Mouse (Mus musculus) kidney, adult 2 months (tissue): ENCODE measurements at regions not wholly inside any gene's neighbourhood (a gene's known extent, or its start where the extent isn't known, plus 50 kb on each side); places are given as distances from the start of the nearest gene placed in this dataset.

Experiments used
- DNase-seq: peaks from one replicate; pipeline ENCODE4 v3.0.0; 2021
- H3K27ac ChIP-seq: fragments of 200-500 bp; 2 replicates; pipeline ENCODE4 v1.5.1; 2012; ENCODE audit warnings: low read depth, low read length, control low read depth, inconsistent platforms; ENCODE audit not compliant: insufficient read depth
- H3K27me3 ChIP-seq: fragments of 200-500 bp; replicated peaks from 2 replicates; pipeline ENCODE4 v1.6.1; 2012; ENCODE audit warnings: mild to moderate bottlenecking, moderate library complexity, low read length, inconsistent platforms; ENCODE audit not compliant: control insufficient read depth, insufficient read depth
- H3K36me3 ChIP-seq: fragments of 200-500 bp; 2 replicates; pipeline ENCODE4 v1.6.1; 2012; ENCODE audit warnings: mild to moderate bottlenecking, moderate library complexity, low read length, inconsistent platforms; ENCODE audit not compliant: control insufficient read depth, insufficient read depth
- H3K4me1 ChIP-seq: fragments of 200-500 bp; 2 replicates; pipeline ENCODE4 v1.6.1; 2011; ENCODE audit warnings: low read length; ENCODE audit not compliant: control insufficient read depth, insufficient read depth
- H3K4me3 ChIP-seq: fragments of 200-500 bp; 2 replicates; pipeline ENCODE4 v1.5.1; 2011; ENCODE audit warnings: mild to moderate bottlenecking, low read depth, low read length, control low read depth; ENCODE audit not compliant: insufficient read depth
- CTCF ChIP-seq: fragments of 200-500 bp; conservative IDR thresholded peaks from 2 replicates; pipeline ENCODE4 v1.5.1; 2011; ENCODE audit warnings: low read depth, mild to moderate bottlenecking, control low read depth, low read length, moderate library complexity, mixed read lengths; ENCODE audit not compliant: insufficient read depth, insufficient read length
- POLR2A ChIP-seq: fragments of 200-500 bp; IDR thresholded peaks from one replicate; pipeline ENCODE4 v1.6.1; 2011; ENCODE audit warnings: low read depth, low read length, control low read depth
- WGBS: fragments of 180-500 bp; shearing (Covaris S2); methylation state at CpG from one replicate; pipeline ENCODE4 v1.1.7; 2018; 5-methylcytosine and 5-hydroxymethylcytosine counted together

- TF ChIP-seq CTCF, result no peak
- no peak for TF ChIP-seq POLR2A
- H3K36me3 ChIP-seq, result no peaks in the 10 kb centered on the region
- no peak overlapping the region for H3K27ac ChIP-seq
- no peaks in the 10 kb centered on the region for H3K27me3 ChIP-seq
- H3K4me3 ChIP-seq, result no peak overlapping the region
- no peaks in the 10 kb centered on the region for H3K4me1 ChIP-seq
- no peak for DNase-seq
- WGBS, result 34% methylated on average over 11 of the region's 11 CpGs
Observed at GRCm38 (mm10) chr4:22095257-22096031, 164.3 kb downstream of the Faxc start.

- H3K4me1 ChIP-seq, result no peaks in the 10 kb centered on the region
- TF ChIP-seq CTCF (no peak), POLR2A (no peak)
- H3K4me3 ChIP-seq, result no peak overlapping the region
- 87% methylated on average over 9 of the region's 9 CpGs for WGBS
- no peak for DNase-seq
- no peaks in the 10 kb centered on the region for H3K27me3 ChIP-seq
- no peaks in the 10 kb centered on the region for H3K36me3 ChIP-seq
- no peak overlapping the region for H3K27ac ChIP-seq
Observed at GRCm38 (mm10) chr4:22098605-22099004, 167.5 kb downstream of the Faxc start.

GRCm38 (mm10) chr4:22102478-22102877 is 171.3 kb downstream of the Faxc start:
- Histone ChIP-seq H3K36me3 (no peaks in the 10 kb centered on the region), H3K27me3 (no peaks in the 10 kb centered on the region), H3K4me1 (no peaks in the 10 kb centered on the region), H3K27ac (no peak overlapping the region), H3K4me3 (no peak overlapping the region)
- WGBS, result 83% methylated on average over 5 of the region's 5 CpGs
- TF ChIP-seq CTCF, result no peak
- no peak for TF ChIP-seq POLR2A
- no peak for DNase-seq

- WGBS, result 82% methylated on average over 8 of the region's 8 CpGs
- Histone ChIP-seq H3K36me3 (no peaks in the 10 kb centered on the region), H3K27ac (no peak overlapping the region), H3K4me3 (no peak overlapping the region), H3K27me3 (no peaks in the 10 kb centered on the region), H3K4me1 (no peaks in the 10 kb centered on the region)
- TF ChIP-seq CTCF (no peak), POLR2A (no peak)
- no peak for DNase-seq
Observed at GRCm38 (mm10) chr4:22103001-22103587, 172.0 kb downstream of the Faxc start.

GRCm38 (mm10) chr4:22106883-22107282 is 175.8 kb downstream of the Faxc start:
- no peak for DNase-seq
- Histone ChIP-seq H3K4me3 (no peak overlapping the region), H3K27ac (no peak overlapping the region), H3K36me3 (no peaks in the 10 kb centered on the region), H3K4me1 (no peaks in the 10 kb centered on the region), H3K27me3 (no peaks in the 10 kb centered on the region)
- WGBS, result 79% methylated on average over 9 of the region's 9 CpGs
- TF ChIP-seq CTCF, result no peak
- no peak for TF ChIP-seq POLR2A

- Histone ChIP-seq H3K27me3 (no peaks in the 10 kb centered on the region), H3K4me1 (no peaks in the 10 kb centered on the region), H3K27ac (no peak overlapping the region), H3K4me3 (no peak overlapping the region), H3K36me3 (no peaks in the 10 kb centered on the region)
- TF ChIP-seq CTCF (no peak), POLR2A (no peak)
- WGBS, result 14% methylated on average over 6 of the region's 6 CpGs
- peak; percentile 14 for DNase-seq
Observed at GRCm38 (mm10) chr4:22109410-22109809, 178.3 kb downstream of the Faxc start.

GRCm38 (mm10) chr4:22110400-22110799 is 179.3 kb downstream of the Faxc start:
- H3K27ac ChIP-seq, result no peak overlapping the region
- no peaks in the 10 kb centered on the region for H3K4me1 ChIP-seq
- DNase-seq, result no peak
- TF ChIP-seq POLR2A (no peak), CTCF (no peak)
- H3K27me3 ChIP-seq, result no peaks in the 10 kb centered on the region
- 69% methylated on average over 8 of the region's 8 CpGs for WGBS
- H3K4me3 ChIP-seq, result no peak overlapping the region
- no peaks in the 10 kb centered on the region for H3K36me3 ChIP-seq
